Mouse (Mus musculus): ENCODE data around the gene Mzf1.

Mzf1 gene

DNA sequence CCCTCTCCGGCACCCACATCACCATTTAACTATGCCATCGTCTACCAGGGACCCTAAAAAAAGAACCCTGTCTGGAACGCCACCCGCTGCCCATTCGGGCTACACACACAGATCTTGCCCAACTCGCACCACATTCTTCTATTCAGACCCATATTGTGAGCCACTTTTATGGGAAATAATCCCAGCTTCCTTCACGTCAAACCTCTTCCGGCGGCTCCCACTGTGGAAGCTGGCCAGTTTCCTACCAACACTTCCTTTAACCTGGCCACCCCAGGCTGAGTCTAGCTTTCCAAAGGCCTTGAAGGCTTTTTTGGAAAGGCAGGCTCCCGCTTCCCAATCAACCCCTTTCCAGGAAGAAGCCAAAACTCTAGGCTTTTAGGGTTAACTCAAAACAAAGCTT is 48.0 kb downstream of the Mzf1 start:
- CTCF ChIA-PET = no interaction called here

DNA sequence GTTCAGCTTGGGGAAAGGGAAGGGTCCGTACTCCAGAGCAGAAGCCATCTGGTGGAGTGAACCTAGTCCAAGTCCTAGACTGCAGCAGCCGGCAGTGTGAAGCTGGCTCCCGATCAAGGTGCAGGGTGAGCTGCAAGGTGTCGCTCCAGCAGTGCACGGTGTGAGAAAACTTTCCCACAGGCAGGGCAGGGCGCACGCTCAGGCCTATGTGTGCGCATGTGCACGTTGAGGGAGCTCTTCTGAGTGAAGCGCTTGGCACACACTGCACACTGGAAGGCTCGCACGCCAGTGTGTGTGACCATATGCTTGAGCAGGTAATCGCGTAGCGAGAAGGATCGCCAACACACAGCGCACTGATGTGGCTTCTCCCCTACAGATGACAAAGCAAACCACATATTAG is 48.6 kb downstream of the Mzf1 start:
- CTCF ChIA-PET = interaction anchor here (0.9 kb wide), 1 partner anchor 29 kb away, joined by 4 read pairs; the partner anchor contains the start of gene Chmp2a

DNA sequence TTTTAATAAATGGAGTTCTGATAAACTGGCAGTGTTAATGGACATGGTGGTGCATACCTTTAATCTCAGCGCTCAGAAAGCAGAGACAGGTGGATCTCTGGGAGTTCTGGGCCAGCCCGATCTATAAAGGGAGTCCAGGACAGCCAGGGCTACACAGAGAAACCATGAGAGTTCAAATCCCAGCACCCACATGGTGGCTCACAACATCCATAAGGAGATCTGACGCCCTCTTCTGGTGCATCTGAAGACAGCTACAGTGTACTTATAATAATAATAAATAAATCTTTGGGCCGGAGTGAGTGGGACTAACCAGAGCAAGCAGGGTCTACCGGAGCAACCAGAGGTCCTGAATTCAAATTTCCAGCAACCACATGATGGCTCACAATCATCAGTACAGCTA is 51.2 kb downstream of the Mzf1 start:
- CTCF ChIA-PET = no interaction called here

DNA sequence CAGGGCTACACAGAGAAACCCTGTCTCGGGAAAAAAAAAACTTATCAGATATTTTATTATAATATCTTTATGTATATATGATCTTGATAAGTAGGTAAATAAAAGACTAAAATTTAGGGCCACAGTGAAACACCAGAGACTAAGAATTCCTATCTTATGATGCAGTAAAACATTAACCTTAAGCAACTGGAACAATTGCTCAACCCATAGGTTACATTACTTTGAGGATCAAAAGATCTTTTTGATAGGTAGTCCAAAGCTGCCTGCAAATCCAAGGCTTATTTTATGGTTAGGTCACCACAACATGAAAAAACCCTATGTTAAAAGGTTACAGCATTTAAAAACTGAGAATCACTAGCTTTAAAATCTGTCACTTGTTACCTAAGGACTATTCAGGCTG is 53.0 kb downstream of the Mzf1 start:
- CTCF ChIA-PET = no interaction called here

DNA sequence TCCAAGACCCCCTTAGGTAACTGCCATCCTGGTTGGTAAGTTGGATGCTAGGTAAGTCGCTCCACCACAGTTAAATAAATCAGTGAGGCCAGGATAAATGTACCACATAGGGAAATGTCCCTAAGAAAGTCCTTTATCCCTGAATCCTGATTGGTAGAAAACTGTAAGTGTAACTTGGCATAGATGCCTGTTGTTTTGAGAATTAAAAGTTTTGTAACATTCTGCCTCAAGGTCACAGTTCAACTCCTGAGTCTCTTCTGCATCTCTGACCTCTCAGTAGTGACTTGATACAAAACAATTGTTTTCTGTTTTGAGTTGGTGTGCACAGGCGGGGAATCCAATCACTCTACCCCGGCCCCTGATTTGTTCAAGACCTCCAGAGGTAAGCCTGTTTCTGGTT is 55.7 kb downstream of the Mzf1 start, which contains the start of gene Trim28:
Trim28 (plus strand) TSS at position 264 of the 400 bp plus-strand sequence.
- CTCF ChIA-PET = no interaction called here

DNA sequence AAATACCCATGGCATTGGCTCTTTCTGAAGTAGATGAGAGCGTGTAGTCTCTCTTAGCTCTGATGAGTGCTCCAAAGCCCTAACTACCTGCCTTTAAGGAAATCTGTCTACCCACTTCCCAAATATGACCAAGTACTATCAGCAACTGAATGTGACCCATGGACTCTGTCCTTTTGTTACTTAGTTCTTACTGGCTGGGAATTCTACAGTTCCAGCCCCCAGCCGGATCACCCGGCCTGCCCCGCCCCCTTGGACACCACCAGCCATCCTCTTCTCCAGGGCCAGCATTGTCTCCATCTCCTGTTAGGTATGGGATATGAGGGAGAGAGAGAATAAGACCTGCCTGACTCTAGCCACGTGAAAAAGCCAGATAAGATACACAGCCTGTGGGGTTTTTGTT is 56.5 kb downstream of the Mzf1 start, which contains the start of gene Slc27a5:
Slc27a5 (minus strand) TSS at position 140 of the 400 bp plus-strand sequence.
- CTCF ChIA-PET = interaction anchor here (1.1 kb wide), 1 partner anchor 12 kb away, joined by 4 read pairs; the partner anchor contains the start of gene Zbtb45

DNA sequence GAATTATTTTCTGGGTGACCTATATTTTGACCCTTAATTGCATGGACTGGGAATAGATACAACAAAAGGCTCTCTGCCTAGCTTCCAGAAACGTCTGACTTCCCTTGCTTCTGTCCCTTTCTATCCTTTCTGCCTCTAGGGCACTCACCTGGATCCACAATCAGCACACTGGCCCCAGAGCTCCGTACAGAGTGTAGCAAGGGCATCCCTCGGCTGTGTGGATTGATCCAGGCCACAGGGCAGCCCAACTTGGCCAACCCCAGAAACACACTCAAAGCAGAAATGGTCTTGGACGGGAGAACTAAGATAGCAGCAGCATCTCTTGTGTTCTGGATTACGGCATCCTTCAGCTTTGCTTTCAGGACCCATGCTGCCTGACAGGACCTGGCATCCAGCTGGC is 57.3 kb downstream of the Mzf1 start:
- CTCF ChIA-PET = interaction anchor here (1.1 kb wide), 1 partner anchor 13 kb away, joined by 4 read pairs; the partner anchor contains the start of gene Zbtb45

DNA sequence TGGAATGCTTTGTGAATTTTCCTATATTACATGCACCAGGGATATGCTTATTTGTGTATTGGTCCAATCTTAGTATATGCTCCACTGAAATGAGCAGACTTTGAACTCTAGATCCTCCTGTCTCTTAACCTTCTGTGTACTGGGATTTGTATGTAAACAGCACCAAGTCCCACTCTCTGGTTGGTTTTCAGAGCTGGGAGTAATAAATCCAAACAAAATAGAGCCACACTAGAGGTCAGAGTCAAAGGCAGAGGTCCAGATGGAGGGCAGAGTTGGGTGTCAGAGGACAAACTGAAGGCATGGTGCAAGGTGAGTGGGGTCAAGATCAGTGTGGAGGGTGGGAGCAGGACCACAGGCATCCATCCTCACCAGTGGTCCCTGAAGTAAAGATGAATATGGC is 58.7 kb downstream of the Mzf1 start:
- CTCF ChIA-PET = no interaction called here

DNA sequence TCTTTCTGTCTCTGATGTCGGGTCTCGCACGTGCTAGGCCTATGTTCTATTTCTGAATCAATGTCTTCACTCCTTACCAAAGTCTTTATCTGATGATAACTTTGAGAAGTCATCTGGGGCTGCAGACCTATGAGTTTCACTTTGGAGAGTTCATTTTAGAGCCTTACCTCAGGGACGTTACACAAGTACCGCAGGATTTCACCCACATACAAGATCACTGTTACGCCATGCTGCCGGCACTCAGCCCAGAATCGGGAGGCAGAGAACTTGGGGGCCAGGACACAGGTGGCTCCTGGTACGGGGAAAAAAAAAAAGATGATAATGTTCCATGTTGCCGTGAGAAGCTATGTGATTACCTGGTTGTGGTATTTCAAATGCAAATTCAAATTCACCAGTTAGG is 61.4 kb downstream of the Mzf1 start:
- CTCF ChIA-PET = interaction anchor here (1.0 kb wide), 1 partner anchor 37 kb away, joined by 3 read pairs; no protein-coding TSS in a partner anchor
